Mouse (Mus musculus): Measurements from ENCODE around the gene Manba. TPM values are rescaled to one million over a fixed set of nuclear protein-coding genes. Genes with fewer than 3 reads are reported as not detected.
"Not testable (repeated sequence)": the region's sequence is repeated elsewhere in the genome, so short reads cannot be mapped to it uniquely, and the experiment has no call there.

Gene Manba
- polyA plus RNA-seq, 1 experiment from 2014 or later, result 17.2 TPM

GRCm38 (mm10) chr3:135524900-135525299, 39.5 kb downstream of the Manba start:
- H3K27ac ChIP-seq (ENCODE audit: low read depth); DNase-seq (ENCODE audit: low spot score); H3K27me3 ChIP-seq (replicated peaks; ENCODE audit: control insufficient read depth, insufficient read depth, low read length); H3K9ac ChIP-seq (ENCODE audit: low read length); H3K9me3 ChIP-seq (ENCODE audit: control insufficient read depth, low read length); H3K4me2 ChIP-seq (ENCODE audit: low read length); ATAC-seq (replicated peaks; ENCODE audit: low FRiP score, low TSS enrichment, low read depth); H3K36me3 ChIP-seq (ENCODE audit: control insufficient read depth, insufficient read depth, low read length); H3K4me3 ChIP-seq (ENCODE audit: low read depth, low read length): not testable (repeated sequence)
- 35% methylated on average over 2 of the region's 2 CpGs for WGBS
- H3K4me1 ChIP-seq (replicated peaks; ENCODE audit: control insufficient read depth, insufficient read depth, low read length), result peaks cover 12% of the 10 kb centered on the region; the same call in 1 of the 2 replicates

- Histone ChIP-seq H3K4me2 (ENCODE audit: low read length) (no peak overlapping the region), H3K4me1 (replicated peaks; ENCODE audit: control insufficient read depth, insufficient read depth, low read length) (no peaks in the 10 kb centered on the region), H3K27me3 (replicated peaks; ENCODE audit: control insufficient read depth, insufficient read depth, low read length) (no peaks in the 10 kb centered on the region), H3K4me3 (ENCODE audit: low read depth, low read length) (no peak overlapping the region), H3K36me3 (ENCODE audit: control insufficient read depth, insufficient read depth, low read length) (no peaks in the 10 kb centered on the region), H3K9me3 (ENCODE audit: control insufficient read depth, low read length) (no peaks in the 10 kb centered on the region), H3K9ac (ENCODE audit: low read length) (no peak overlapping the region), H3K27ac (ENCODE audit: low read depth) (no peak overlapping the region)
- WGBS, result 89% methylated on average over 7 of the region's 7 CpGs
- DNase-seq (ENCODE audit: low spot score) (no peak), ATAC-seq (replicated peaks; ENCODE audit: low FRiP score, low TSS enrichment, low read depth) (no peak)
These were observed 44.3 kb downstream of the Manba start for GRCm38 (mm10) chr3:135529670-135530069.

- H3K4me2 ChIP-seq (ENCODE audit: low read length), result no peak overlapping the region
- H3K27me3 ChIP-seq (replicated peaks; ENCODE audit: control insufficient read depth, insufficient read depth, low read length), result no peaks in the 10 kb centered on the region
- no peaks in the 10 kb centered on the region for H3K9me3 ChIP-seq (ENCODE audit: control insufficient read depth, low read length)
- H3K9ac ChIP-seq (ENCODE audit: low read length), result no peak overlapping the region
- ATAC-seq (replicated peaks; ENCODE audit: low FRiP score, low TSS enrichment, low read depth) (no peak), DNase-seq (ENCODE audit: low spot score) (no peak)
- H3K36me3 ChIP-seq (ENCODE audit: control insufficient read depth, insufficient read depth, low read length), result no peaks in the 10 kb centered on the region
- no peak overlapping the region for H3K27ac ChIP-seq (ENCODE audit: low read depth)
- 62% methylated on average over 2 of the region's 2 CpGs for WGBS
- H3K4me1 ChIP-seq (replicated peaks; ENCODE audit: control insufficient read depth, insufficient read depth, low read length), result no peaks in the 10 kb centered on the region
- no peak overlapping the region for H3K4me3 ChIP-seq (ENCODE audit: low read depth, low read length)
These were observed 46.4 kb downstream of the Manba start for GRCm38 (mm10) chr3:135531762-135532161.

GRCm38 (mm10) chr3:135534103-135534502, 48.7 kb downstream of the Manba start:
- no peaks in the 10 kb centered on the region for H3K9me3 ChIP-seq (ENCODE audit: control insufficient read depth, low read length)
- no peaks in the 10 kb centered on the region for H3K27me3 ChIP-seq (replicated peaks; ENCODE audit: control insufficient read depth, insufficient read depth, low read length)
- 79% methylated on average over 4 of the region's 5 CpGs for WGBS
- no peak overlapping the region for H3K27ac ChIP-seq (ENCODE audit: low read depth)
- no peak overlapping the region for H3K4me3 ChIP-seq (ENCODE audit: low read depth, low read length)
- H3K4me1 ChIP-seq (replicated peaks; ENCODE audit: control insufficient read depth, insufficient read depth, low read length), result no peaks in the 10 kb centered on the region
- ATAC-seq (replicated peaks; ENCODE audit: low FRiP score, low TSS enrichment, low read depth), result 0 out of 2 replicates have a peak, but pooled peaks have one; percentile 53
- no peak for DNase-seq (ENCODE audit: low spot score)
- no peaks in the 10 kb centered on the region for H3K36me3 ChIP-seq (ENCODE audit: control insufficient read depth, insufficient read depth, low read length)
- no peak overlapping the region for H3K9ac ChIP-seq (ENCODE audit: low read length)
- no peak overlapping the region for H3K4me2 ChIP-seq (ENCODE audit: low read length)

GRCm38 (mm10) chr3:135546212-135546923, 61.0 kb downstream of the Manba start:
- Histone ChIP-seq H3K4me1 (replicated peaks; ENCODE audit: control insufficient read depth, insufficient read depth, low read length) (no peaks in the 10 kb centered on the region), H3K4me2 (ENCODE audit: low read length) (no peak overlapping the region), H3K9me3 (ENCODE audit: control insufficient read depth, low read length) (no peaks in the 10 kb centered on the region), H3K9ac (ENCODE audit: low read length) (no peak overlapping the region), H3K4me3 (ENCODE audit: low read depth, low read length) (no peak overlapping the region), H3K27ac (ENCODE audit: low read depth) (no peak overlapping the region), H3K36me3 (ENCODE audit: control insufficient read depth, insufficient read depth, low read length) (no peaks in the 10 kb centered on the region), H3K27me3 (replicated peaks; ENCODE audit: control insufficient read depth, insufficient read depth, low read length) (no peaks in the 10 kb centered on the region)
- DNase-seq (ENCODE audit: low spot score), result no peak
- 58% methylated on average over 13 of the region's 13 CpGs for WGBS
- ATAC-seq (replicated peaks; ENCODE audit: low FRiP score, low TSS enrichment, low read depth), result no peak

DNA sequence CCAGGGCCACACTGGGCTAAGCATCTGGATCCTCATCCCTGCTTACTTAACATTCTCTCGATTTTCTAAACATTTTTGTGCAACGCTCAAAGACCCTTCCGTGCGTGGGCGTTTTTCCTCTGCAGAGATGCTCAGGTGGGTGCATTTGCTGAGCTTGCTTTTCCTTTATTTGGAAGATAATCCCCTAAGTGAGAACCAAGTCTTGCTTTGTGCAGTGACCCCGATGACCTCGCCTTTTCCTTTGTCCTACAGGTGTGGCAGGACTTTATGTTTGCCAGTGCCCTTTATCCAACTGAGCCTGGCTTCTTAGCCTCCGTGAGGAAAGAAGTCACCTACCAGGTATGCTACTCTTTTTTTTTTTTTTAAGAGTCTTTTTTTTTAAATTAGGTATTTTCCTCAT, 61.9 kb downstream of the Manba start:
- Histone ChIP-seq H3K36me3 (ENCODE audit: control insufficient read depth, insufficient read depth, low read length) (no peaks in the 10 kb centered on the region), H3K4me3 (ENCODE audit: low read depth, low read length) (no peak overlapping the region), H3K9ac (ENCODE audit: low read length) (no peak overlapping the region), H3K4me1 (replicated peaks; ENCODE audit: control insufficient read depth, insufficient read depth, low read length) (no peaks in the 10 kb centered on the region), H3K27ac (ENCODE audit: low read depth) (no peak overlapping the region), H3K4me2 (ENCODE audit: low read length) (no peak overlapping the region), H3K27me3 (replicated peaks; ENCODE audit: control insufficient read depth, insufficient read depth, low read length) (no peaks in the 10 kb centered on the region), H3K9me3 (ENCODE audit: control insufficient read depth, low read length) (no peaks in the 10 kb centered on the region)
- no peak for ATAC-seq (replicated peaks; ENCODE audit: low FRiP score, low TSS enrichment, low read depth)
- WGBS, result 82% methylated on average over 8 of the region's 8 CpGs
- DNase-seq (ENCODE audit: low spot score), result no peak

DNA sequence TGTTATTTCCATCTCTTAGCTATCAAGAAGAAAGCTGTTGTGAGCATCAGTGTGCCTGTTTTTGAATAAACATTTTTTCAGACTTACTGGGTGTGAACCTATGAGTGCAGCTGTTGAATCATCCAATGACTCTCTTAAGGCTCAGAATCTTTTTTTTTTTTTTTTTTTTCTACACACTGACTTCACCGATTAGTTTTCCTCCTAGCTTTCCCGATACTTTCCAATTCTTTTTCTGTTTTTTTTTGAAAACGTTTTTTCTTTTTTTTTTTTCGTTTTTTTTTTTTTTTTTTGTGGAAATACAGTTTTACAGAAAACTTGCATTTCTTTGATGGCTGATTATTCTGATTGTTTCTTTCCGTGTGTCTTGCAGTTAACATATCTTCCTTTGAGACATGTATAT, 67.5 kb downstream of the Manba start:
- WGBS, result 71% methylated on average over 5 of the region's 5 CpGs

GRCm38 (mm10) chr3:135555192-135555591, 69.8 kb downstream of the Manba start:
- Histone ChIP-seq H3K9me3 (ENCODE audit: control insufficient read depth, low read length) (no peaks in the 10 kb centered on the region), H3K4me2 (ENCODE audit: low read length) (no peak overlapping the region), H3K27ac (ENCODE audit: low read depth) (no peak overlapping the region), H3K9ac (ENCODE audit: low read length) (no peak overlapping the region), H3K4me1 (replicated peaks; ENCODE audit: control insufficient read depth, insufficient read depth, low read length) (no peaks in the 10 kb centered on the region), H3K27me3 (replicated peaks; ENCODE audit: control insufficient read depth, insufficient read depth, low read length) (no peaks in the 10 kb centered on the region), H3K4me3 (ENCODE audit: low read depth, low read length) (no peak overlapping the region), H3K36me3 (ENCODE audit: control insufficient read depth, insufficient read depth, low read length) (no peaks in the 10 kb centered on the region)
- no peak for DNase-seq (ENCODE audit: low spot score)
- ATAC-seq (replicated peaks; ENCODE audit: low FRiP score, low TSS enrichment, low read depth), result no peak
- WGBS, result 87% methylated on average over 6 of the region's 6 CpGs

More for the DNA sequence above, 67.5 kb downstream of the Manba start:
- Histone ChIP-seq H3K4me2 (ENCODE audit: low read length) (no peak overlapping the region), H3K9me3 (ENCODE audit: control insufficient read depth, low read length) (no peaks in the 10 kb centered on the region), H3K4me3 (ENCODE audit: low read depth, low read length) (no peak overlapping the region), H3K9ac (ENCODE audit: low read length) (no peak overlapping the region), H3K27ac (ENCODE audit: low read depth) (no peak overlapping the region), H3K36me3 (ENCODE audit: control insufficient read depth, insufficient read depth, low read length) (no peaks in the 10 kb centered on the region), H3K27me3 (replicated peaks; ENCODE audit: control insufficient read depth, insufficient read depth, low read length) (no peaks in the 10 kb centered on the region), H3K4me1 (replicated peaks; ENCODE audit: control insufficient read depth, insufficient read depth, low read length) (no peaks in the 10 kb centered on the region)
- ATAC-seq (replicated peaks; ENCODE audit: low FRiP score, low TSS enrichment, low read depth) (no peak), DNase-seq (ENCODE audit: low spot score) (no peak)

GRCm38 (mm10) chr3:135556052-135556587, 70.7 kb downstream of the Manba start:
- no peak overlapping the region for H3K4me3 ChIP-seq (ENCODE audit: low read depth, low read length)
- H3K27ac ChIP-seq (ENCODE audit: low read depth), result no peak overlapping the region
- H3K27me3 ChIP-seq (replicated peaks; ENCODE audit: control insufficient read depth, insufficient read depth, low read length), result no peaks in the 10 kb centered on the region
- 71% methylated on average over 7 of the region's 7 CpGs for WGBS
- DNase-seq (ENCODE audit: low spot score) (no peak), ATAC-seq (replicated peaks; ENCODE audit: low FRiP score, low TSS enrichment, low read depth) (no peak)
- no peaks in the 10 kb centered on the region for H3K4me1 ChIP-seq (replicated peaks; ENCODE audit: control insufficient read depth, insufficient read depth, low read length)
- H3K4me2 ChIP-seq (ENCODE audit: low read length), result no peak overlapping the region
- H3K9ac ChIP-seq (ENCODE audit: low read length), result no peak overlapping the region
- H3K36me3 ChIP-seq (ENCODE audit: control insufficient read depth, insufficient read depth, low read length), result no peaks in the 10 kb centered on the region
- H3K9me3 ChIP-seq (ENCODE audit: control insufficient read depth, low read length), result no peaks in the 10 kb centered on the region
